Mouse (Mus musculus) yolk sac, embryonic 10.5 days (tissue): ENCODE data around the gene Tmem45b.

ENCODE experiments used
- DNase-seq: peaks from one replicate; pipeline ENCODE4 v3.0.0-alpha.2; 2017; ENCODE audit warnings: low spot score

Gene Tmem45b

GRCm38 (mm10) chr9:31404311-31404710, 60.0 kb downstream of the Tmem45b start:
- no peak for DNase-seq

DNA sequence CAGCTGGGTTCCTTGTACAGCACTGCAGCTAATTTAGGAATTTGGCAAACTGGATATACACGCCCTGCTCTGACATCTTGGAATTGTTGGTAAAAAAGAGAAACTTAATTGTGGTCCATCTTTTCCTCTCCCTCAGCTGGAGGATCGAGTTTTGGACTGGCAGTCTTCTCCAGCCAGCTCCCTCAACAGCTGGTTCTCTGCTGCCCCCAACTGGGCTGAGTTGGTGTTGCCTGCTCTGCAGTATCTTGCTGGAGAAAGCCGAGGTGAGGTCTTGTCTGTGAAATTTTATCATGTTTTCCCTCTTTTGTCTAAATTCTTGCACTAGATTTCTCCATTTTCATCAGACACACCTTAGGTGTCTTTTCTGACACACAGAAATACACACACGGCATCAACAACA, 63.8 kb downstream of the Tmem45b start:
- peak; percentile 34 for DNase-seq

DNA sequence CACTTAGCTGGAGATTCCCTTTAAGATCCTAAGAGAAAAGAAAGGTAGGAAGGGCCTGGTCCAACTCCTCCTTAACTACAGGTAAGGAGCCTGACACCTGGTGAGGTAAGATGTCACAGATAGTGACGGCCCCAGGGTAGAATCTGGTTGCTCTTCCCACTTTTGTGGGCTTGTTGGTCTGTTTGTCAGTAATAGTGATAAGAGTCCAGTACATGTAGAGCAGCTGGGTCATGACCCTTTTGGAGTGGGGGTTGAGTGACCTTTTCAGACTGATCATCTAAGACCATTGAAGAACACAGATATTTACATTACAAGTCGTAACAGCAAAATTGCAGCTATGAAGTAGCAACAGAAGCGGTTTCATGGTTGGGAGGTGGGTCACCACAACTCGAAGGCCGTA, 77.1 kb downstream of the Tmem45b start:
- no peak for DNase-seq

GRCm38 (mm10) chr9:31386368-31387180, 77.7 kb downstream of the Tmem45b start:
- no peak for DNase-seq

DNA sequence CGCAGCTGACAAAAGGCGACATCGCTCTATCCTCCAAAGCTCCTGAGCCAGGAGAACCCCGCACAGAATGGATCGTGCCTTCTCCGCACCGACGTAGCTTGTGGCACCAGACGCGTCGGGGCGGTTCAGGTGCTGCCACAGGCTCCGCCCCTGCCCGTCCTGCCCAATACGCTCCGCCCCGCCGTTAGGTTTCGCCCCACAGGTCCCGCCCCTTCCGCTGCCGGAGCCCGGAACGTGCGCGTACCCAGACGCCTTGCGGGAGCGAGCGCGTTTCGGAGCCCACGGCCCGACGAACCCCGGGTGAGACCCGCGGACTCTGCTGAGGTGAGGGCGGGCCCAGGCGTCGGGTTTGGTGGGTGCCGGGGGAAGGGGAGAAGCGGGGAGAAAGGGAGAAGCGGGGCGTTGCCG, 78.3 kb downstream of the Tmem45b start, which contains the start of gene Nfrkb:
Nfrkb (plus strand) TSS at position 246 of the 408 bp plus-strand sequence.
- DNase-seq, result peak; percentile 89

DNA sequence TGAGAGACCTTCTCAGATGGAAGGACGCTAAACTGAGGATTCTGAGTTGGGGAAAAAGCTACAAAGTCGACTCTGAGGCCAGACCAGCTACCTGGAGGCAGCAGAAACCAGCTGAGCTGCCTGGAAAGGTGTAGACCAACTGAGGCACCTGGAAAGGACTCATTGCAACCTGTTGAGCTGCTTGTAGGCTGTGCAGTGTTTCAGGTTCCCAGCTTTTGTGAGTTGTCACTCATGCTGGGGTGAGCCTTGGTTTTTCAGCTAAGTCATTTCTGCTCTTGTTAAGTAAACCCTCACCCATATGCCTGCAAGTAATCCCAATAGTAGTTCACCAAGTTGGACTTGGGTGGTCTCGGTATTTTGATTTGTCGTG, 78.8 kb downstream of the Tmem45b start:
- DNase-seq, result peak; percentile 9

GRCm38 (mm10) chr9:31384786-31385499, 79.3 kb downstream of the Tmem45b start:
- DNase-seq, result no peak

DNA sequence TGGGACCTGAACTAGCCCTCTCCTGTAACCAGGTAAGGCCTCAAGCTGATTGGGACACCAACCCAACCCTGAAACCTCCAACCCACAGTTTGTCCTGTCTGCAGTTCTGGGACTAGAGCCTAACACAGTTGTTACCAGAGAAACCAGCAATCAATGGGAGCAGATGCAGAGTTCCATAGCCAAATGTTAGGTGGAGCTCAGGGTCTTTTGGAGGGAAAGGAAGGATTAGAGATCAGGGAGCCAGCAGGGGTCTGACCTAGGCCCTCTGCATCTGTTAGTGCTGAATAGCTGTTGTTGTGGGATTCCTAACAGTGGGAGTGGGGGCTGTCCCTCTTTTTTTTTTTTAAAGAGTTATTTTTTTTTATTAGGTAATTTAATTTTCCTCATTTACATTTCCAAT, 87.6 kb downstream of the Tmem45b start:
- DNase-seq, result no peak
